Mouse (Mus musculus) mature B cell (primary cell): ENCODE measurements at regions not wholly inside any gene's neighbourhood (a gene's known extent, or its start where the extent isn't known, plus 50 kb on each side); places are given as distances from the start of the nearest gene placed in this dataset.
"Not testable (repeated sequence)": the region's sequence is repeated elsewhere in the genome, so short reads cannot be mapped to it uniquely, and the experiment has no call there.

ENCODE experiments used
- in situ Hi-C: fragments of 300-500 bp; cut with MboI; formaldehyde crosslinking; loops from 2 replicates; pipeline ENCODE4 v1.14.3; 2019

- in situ Hi-C loops: not testable (repeated sequence)
These were observed 91.7 kb upstream of the Slc22a30 start for GRCm38 (mm10) chr19:8496561-8496960.

GRCm38 (mm10) chr19:8497526-8497925, 92.6 kb upstream of the Slc22a30 start:
- in situ Hi-C loops: not testable (repeated sequence)

- in situ Hi-C loops: loop anchor here (25.0 kb wide), 1 partner anchor 455 kb away; no protein-coding TSS in a partner anchor
These were observed 73.3 kb upstream of the Slc22a8 start for GRCm38 (mm10) chr19:8517721-8518120.

- in situ Hi-C loops: loop anchor here (25.0 kb wide), 1 partner anchor 456 kb away; no protein-coding TSS in a partner anchor
These were observed 72.8 kb upstream of the Slc22a8 start for GRCm38 (mm10) chr19:8518273-8518672.

GRCm38 (mm10) chr19:8518933-8519332, 72.1 kb upstream of the Slc22a8 start:
- in situ Hi-C loops: loop anchor here (25.0 kb wide), 1 partner anchor 457 kb away; no protein-coding TSS in a partner anchor

- in situ Hi-C loops: no loop called here
These were observed 56.5 kb upstream of the Slc22a8 start for GRCm38 (mm10) chr19:8534597-8534996.

GRCm38 (mm10) chr19:8536085-8536484, 55.0 kb upstream of the Slc22a8 start:
- in situ Hi-C loops: no loop called here
